Mouse (Mus musculus): ENCODE data around the gene Tnnt1. TPM values are rescaled to one million over a fixed set of nuclear protein-coding genes. Genes with fewer than 3 reads are reported as not detected.
A peak's percentile ranks its signal among the peaks of the same experiment; 100 is the strongest.
"Not testable (repeated sequence)": the region's sequence is repeated elsewhere in the genome, so short reads cannot be mapped to it uniquely, and the experiment has no call there.

The Tnnt1 gene
- 7.3 and 16.1 TPM in 2 replicates for total RNA-seq (2014; fragmentation: Nextera tagmentation)
- 14.1 and 22.3 TPM in 2 replicates for total RNA-seq (2017)

DNA sequence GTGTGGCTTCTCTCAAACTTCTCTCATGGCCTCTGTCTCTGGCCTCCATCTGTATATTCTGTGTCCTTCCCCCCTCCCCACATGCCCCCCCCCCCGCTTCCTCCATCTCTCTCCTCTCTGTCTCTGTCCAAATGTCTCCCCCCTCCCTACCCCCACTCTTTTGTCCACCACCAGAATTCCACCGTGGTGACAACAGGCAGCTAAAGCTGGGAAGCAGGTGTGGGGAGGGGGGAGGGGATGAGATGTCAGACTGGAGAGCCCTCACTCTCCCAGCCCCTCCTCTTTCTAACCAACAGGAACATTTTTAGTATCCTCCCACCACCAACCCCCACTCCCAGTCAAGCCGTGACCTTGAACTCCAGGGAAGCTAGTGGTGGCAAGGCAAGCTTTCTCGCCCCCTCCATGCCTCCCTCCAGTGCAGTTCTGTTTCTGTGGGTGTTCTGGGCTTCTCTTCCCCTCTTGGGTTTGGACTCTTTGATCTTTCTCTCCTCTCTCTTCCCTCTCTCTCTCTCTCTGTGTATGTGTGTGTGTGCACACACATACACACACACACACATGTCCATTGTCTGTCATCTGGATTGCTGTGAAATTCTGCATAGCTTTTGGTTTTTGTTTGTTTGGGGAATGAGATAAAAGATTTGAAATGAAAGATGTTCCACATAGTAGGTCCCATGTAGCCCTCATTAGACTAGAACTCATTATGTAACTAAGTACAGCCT lies at the start of gene Tnnt1:
Gene Tnnt1 (minus strand): TSS at position 51 of the 719 bp plus-strand sequence.
- no peak for ATAC-seq (replicated peaks; ENCODE audit: poor library complexity, severe bottlenecking)

DNA sequence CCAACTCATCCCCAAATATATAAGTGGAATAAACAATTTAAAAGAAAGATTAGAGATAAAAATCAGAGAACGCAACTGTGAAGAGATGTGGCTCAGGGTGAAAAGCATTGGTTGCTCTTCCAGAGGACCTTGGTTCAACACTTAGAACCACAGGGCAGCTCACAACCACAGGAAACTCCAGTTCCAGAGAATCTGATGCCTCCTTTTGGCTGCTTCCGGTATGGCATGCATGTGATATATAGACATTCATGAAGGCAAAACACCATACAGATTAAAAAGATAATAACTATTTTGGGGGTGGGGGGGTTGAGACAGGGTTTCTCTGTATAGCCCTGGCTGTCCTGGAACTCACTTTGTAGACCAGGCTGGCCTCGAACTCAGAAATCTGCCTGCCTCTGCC lies 46.5 kb upstream of the Tnnt1 start:
- no peak for ATAC-seq (replicated peaks; ENCODE audit: poor library complexity, severe bottlenecking)

DNA sequence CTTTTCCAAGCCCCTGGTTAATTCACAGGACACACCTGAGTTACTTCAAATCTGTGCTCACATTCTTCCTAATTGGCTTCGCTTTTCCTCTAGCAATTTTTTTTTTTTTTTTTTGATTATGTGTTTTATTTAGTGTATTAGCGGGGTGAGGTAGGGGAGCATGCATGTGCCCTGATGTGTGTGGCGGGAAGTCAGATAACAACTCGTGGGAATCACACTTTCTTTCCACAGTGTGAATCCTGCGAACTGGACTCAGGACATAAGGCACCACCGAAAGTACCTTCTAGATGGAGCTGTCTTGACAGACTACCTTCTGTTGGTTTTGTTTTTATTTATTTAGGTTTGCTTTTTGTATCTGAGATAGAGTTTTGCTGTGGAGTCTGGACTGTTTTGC lies 41.0 kb upstream of the Tnnt1 start:
- ATAC-seq (replicated peaks; ENCODE audit: poor library complexity, severe bottlenecking), result no peak

DNA sequence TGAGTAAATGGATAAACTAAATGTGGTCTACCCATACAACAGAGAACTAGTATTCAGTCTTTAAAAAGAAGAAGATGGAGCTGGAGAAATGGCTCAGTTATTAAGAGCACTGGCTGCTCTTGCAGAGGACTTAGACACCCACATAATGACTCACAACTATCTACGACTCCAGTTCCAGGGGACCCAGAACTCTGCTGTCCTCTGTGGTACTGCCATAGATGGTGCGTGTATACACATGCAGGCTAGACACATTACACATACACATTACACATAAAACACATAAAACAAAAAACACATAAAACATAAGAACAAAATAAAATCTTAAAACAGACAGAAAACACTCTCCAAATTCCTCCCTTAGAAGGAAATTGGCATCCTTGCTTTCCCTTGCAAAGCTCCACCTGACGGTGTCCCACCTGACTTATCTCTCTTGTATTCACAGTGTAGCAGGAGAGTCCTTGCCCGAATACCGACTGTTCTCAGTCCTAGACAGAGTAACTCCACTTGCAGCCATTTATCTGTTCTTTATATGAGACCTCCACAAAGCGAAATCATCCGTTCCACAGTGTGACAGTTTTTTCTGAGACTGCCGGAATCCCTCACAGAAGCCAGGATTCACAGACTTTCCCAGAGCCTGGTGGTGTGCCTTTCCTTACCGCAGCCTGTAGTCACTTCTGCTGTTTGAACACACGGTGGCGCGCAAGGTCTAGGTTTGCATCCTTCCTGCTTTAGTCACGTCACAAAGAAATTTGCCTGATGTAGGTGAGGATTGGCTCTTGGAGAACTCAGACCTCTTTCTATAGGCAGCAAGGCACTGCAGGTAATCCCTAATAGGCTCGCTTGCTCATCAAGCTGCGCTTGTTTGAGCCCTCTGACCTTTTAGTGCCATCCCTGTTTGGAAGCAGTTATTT lies 40.3 kb upstream of the Tnnt1 start:
- peak; percentile 100 for ATAC-seq (replicated peaks; ENCODE audit: poor library complexity, severe bottlenecking)

DNA sequence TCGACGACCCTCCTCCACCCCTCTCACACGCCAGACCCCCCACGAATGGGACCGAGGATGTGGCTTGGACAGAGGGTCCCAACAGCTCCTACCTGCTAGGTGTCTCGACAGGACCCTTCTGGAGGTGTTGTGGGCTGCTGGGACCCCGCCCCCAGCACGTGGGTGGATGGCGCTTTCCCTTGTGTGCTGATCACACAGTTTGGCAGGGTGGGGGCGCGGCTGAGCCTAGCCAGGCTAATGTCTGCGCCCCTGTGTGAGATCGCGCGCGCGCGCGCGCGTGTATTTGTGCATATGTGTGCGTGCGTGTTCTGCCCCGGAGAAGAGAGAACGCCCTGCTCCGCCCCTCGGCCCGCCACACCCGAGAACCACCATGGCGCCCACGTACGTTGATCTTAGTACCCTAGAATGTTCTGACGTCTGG lies 31.0 kb upstream of the Tnnt1 start, which contains the start of gene Syt5:
Gene Syt5 (minus strand): TSS at position 321 of the 421 bp plus-strand sequence.
- peak; percentile 48 for ATAC-seq (replicated peaks; ENCODE audit: poor library complexity, severe bottlenecking)

DNA sequence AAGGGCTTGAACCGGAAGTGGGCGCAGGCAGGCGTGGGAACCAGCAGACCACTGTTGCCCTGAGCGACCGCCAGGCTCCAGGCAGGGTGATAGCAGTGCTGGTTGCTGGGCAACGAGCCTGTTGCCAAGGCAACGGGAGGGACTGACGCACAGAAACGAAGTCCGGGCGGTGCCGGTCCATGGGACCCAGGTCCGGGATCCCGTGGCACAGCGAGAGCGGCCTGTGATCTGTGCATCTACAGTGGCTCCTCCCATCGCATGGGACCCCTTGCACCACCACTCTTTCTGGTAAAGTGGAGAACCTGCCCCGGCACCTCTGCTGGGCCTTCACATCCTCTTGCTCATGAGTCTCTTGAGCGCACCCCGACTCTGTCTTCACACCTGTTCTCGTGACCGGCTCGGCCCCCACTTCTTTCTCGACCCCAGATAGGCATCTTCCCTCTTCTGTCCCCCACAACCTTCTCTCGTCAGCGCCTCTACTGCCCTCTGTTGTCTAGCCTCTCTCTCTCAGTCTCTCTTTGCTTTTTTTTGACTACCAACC lies 30.5 kb upstream of the Tnnt1 start:
- peak; percentile 29 for ATAC-seq (replicated peaks; ENCODE audit: poor library complexity, severe bottlenecking)

DNA sequence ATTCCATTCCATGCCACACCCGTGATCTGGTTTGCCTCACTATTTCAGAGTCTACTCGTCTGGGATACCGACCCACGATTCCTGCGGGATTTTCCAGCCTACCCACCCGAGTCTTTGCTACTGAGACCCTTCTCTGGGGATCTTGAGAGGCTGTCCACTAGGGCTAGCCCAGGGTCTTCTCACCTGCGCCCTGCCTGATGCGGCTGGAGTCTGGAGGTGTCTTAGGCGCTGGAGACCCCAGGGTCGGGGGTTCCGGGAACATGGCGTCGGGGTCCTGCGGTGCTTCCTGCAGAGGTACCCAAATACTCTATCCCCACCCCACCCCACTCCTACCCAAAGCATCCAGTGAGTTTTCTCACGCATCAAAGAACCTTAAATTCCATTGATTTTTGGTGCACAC lies 29.9 kb upstream of the Tnnt1 start:
- no peak for ATAC-seq (replicated peaks; ENCODE audit: poor library complexity, severe bottlenecking)

DNA sequence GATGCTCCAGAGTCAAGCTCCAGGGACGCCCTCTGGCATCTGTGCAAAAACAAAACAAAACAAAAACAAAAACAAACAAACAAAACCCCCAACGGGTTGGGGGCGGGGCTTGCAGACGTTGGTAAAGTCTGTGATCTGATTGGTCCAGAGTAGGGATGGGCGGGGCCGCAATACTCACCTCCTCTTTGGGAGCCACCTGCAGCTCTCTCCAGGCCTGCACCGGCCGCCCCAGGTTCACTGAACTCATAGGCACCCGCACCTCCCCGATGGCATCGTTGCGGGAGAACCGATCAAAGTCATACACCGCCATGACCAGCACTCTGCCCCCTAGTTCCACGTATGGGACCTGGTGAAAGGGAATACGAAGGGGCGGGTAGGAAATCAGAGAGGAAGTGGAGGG lies 25.8 kb upstream of the Tnnt1 start:
- no peak for ATAC-seq (replicated peaks; ENCODE audit: poor library complexity, severe bottlenecking)

DNA sequence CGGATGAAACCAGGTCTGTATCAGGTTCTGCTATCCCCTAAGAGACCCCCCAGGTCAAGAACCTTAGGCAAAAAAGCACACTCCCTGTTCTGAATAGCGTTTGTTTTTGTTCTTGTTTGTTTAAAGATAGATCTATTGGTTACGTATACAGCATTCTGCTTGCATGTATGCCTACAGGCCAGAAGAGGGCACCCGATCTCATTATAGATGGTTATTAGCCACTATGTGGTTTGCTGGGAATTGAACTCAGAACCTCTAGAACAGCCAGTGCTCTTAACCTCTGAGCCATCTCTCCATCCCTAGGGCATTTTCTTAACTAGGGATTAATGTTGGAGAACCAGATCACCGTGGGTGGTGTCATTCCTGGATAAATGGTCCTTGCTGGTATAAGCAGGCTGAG lies 25.2 kb upstream of the Tnnt1 start:
- no peak for ATAC-seq (replicated peaks; ENCODE audit: poor library complexity, severe bottlenecking)

DNA sequence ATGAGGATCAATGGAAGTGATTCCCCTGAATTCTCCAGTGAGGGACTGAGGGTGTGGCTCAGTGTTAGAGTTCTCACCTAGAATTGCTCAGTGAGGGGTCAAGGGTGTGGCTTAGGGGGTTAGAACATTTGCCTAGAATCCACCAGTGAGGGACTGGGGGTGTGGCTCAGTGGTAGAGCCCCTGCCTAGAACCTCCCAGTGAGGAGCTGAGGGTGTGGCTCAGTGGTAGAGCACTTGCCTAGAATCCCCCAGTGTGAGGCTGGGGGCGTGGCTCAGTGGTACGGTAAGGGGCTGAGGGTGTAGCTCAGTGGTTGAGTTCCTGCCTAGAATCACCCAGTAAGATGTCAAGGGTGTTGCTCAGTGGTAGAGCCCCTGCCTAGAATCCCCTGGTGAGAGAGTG lies 22.8 kb upstream of the Tnnt1 start:
- ATAC-seq (replicated peaks; ENCODE audit: poor library complexity, severe bottlenecking), result no peak

DNA sequence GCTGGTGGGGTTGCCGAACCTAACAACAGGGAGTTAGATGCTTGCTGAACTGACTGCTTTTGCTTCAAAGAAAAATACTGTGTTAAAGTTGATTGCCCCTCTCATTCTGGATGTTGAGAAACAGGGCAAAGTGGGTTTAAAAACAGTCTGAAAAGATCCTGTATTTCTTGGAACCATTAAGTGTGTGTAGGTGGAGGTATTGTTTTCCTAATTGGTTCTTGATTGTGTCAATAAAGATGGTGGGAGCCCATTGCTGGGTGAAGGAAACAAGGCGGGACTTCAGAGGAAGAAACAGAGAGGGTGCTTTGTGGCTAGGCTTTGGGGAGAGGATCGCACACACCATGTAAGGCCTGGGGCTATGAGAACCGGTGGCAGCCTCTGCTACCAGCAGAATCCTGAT lies 21.0 kb upstream of the Tnnt1 start:
- no peak for ATAC-seq (replicated peaks; ENCODE audit: poor library complexity, severe bottlenecking)

DNA sequence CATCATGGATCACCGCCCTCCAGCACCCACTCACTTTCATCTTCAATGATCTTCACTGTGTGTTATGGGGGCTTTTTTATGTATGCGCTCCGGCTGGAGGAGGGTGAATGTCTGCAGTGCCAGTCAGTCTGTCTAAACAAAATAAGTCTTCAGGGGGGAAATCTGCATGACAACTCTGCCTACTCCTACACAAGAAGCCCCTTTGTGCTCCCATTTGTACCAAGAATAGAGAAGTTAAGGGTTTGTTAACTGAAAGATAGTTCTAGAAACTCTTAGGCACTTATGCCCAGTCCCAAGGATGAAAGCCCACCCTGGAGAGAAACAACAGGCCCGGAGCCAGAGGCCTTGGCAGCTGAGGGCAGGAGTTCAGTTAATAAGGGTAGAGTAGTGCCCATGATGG lies 20.2 kb upstream of the Tnnt1 start:
- no peak for ATAC-seq (replicated peaks; ENCODE audit: poor library complexity, severe bottlenecking)

DNA sequence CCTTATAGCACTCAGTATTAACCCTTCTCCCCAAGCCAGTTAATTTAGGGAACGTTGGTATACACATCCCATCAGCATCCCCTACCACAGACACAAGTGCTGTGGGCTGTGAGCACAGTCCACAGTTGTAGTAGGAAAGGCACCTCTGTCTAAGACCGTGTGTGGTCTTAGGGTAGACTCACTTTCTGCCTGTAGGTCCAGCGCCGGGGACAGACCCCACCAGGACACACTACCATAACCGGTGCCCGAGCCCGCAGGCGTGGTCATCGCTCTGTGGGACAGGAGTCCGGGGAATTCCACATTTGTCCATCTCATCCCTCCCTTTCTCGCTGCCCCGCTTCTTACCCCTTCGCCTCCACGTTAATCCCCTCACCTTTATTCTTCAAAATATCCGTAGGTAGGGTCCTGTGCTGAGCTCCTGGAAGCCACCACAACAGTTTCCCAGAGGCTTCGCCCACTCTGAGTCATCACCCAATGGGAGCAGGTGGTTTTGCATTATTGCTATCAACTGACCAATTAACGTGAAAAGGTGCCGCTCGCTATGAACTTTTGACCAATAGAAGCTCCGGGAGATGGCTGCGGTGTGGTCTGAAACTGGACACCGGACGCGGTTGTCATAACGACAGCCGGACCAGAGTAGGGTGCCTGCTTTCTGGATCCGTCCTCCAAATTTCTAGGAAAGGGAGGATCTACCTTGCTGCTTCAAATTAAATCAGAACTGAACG lies 16.0 kb upstream of the Tnnt1 start, which contains the start of gene Dnaaf3:
Gene Dnaaf3 (minus strand): TSS at position 449 of the 725 bp plus-strand sequence.
- peak; percentile 83 for ATAC-seq (replicated peaks; ENCODE audit: poor library complexity, severe bottlenecking)

DNA sequence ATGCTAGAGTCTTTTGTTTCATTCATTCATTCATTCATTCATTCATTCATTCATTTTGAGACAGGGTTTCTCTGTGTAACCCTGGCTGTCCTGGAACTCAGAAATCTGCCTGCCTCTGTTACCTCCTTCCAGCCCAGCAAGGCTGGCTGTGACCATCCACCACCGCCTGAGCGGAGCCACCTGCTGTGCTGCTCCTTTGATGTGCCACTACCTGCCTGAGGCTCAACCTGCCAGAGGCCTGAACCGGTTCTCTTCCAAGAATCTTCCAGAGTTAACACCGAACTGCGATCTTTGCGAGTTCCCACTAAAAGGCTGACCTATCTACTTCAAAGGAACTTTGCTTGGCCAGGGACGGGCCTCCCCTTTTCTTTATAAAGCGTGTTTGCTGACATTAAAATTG lies 14.0 kb upstream of the Tnnt1 start:
- ATAC-seq (replicated peaks; ENCODE audit: poor library complexity, severe bottlenecking), result not testable (repeated sequence)

DNA sequence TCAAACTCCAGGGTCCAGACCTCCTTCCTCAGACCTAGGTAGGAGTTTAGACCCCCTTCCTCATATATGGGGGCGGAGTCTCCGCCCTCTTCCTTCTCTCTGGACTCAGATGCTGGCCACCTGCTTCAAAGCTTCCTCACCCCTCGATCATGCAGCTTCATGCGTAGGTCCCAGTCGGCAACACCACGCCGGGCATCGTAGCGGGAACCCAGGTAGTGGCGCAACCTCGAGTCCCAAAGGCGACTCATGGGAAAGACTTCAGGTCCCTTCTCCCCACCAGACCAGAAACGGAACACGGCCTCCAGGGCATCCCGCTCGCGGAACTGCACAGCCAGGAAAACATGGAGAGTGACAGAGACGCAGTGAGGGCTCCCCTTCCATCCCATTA lies 11.1 kb upstream of the Tnnt1 start:
- peak; percentile 23 for ATAC-seq (replicated peaks; ENCODE audit: poor library complexity, severe bottlenecking)

DNA sequence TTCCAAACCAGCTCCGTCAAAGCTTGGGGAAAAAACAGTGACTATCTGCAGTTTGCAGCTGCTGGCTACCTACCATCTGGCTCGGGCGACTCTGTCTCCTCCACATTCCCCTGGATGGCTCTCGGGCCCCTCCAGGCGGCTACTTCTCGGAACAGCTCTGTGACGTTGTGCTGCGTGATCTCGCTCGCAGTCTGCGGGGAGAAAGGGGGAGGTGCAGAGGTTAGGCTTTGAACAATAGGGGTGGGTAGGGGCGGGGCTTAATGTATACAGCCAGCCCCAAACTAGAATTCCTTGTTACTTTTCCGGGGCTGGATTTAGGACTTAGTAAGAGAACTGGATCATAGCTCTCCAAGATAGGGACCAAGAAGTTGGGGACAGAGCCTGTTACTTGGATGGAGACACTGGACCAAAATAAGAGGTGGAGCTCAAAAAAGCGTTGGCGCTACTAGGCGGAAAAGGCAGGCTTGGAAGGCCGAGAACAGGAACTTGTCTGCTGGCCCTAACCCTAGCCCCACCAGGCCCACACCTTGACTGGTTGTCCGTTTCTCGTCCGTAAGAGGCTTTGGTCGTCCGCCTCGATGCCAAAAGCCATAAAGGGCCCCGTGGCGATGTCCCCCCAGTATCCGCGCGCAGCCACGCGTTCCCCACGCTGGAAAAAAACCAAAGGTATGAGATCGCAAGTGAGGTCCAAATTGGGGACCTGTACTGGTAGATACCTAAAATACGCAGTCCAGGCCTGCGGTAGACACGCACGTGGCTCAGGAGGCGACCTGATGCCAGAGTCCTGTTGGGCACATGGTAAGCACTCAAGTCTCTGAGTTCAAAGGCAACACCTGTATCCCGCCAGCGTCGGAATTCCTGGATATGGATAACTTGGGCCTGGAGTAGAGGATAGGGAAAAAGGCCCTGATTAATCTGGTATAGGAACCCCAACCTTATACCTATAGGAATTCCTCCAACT lies 10.4 kb upstream of the Tnnt1 start:
- peak; percentile 89 for ATAC-seq (replicated peaks; ENCODE audit: poor library complexity, severe bottlenecking)

DNA sequence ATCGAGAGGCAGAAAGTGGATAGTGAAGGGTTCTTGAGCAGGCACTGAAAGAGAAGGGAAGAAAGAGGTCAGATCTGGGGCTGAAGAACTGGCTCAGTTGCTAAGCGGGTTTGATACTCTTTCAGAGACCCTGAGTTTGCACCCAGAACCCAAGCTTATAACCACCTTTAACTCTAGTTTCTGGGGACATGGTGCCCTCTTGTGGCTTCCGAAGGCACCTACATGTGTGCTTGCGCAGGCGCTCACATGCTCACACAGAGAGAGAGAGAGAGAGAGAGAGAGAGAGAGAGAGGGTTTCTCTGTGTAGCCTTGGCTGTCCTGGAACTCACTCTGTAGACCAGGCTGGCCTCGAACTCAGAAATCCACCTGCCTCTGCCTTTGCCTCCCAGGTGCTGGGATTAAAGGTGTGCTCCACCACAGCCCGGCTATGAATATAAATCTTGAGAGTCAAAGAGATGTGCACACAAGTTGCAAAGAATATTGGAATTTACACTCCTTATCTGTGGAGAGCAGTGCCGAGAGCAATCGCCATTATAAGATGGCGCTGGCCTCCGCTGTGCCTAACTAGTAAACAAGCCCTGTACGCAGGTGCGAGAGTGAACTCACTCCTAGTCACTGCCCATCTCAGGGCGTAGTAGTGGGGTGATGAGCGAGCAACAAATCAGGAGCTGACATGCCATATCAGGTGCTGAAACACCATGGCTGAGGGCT lies 8.2 kb upstream of the Tnnt1 start, which contains the start of gene Tnni3:
Gene Tnni3 (minus strand): TSS at position 18 of the 711 bp plus-strand sequence.
- ATAC-seq (replicated peaks; ENCODE audit: poor library complexity, severe bottlenecking), result peak; percentile 71
